Mouse (Mus musculus) midbrain, embryonic 10.5 days (tissue): ENCODE results near the gene Gm12169. TPM values are rescaled to one million over a fixed set of nuclear protein-coding genes. Genes with fewer than 3 reads are reported as not detected.
"Not testable (repeated sequence)": the region's sequence is repeated elsewhere in the genome, so short reads cannot be mapped to it uniquely, and the experiment has no call there.

Experiments used
- DNase-seq: peaks from one replicate; pipeline ENCODE4 v3.0.0-alpha.2; 2017; ENCODE audit warnings: low spot score
- H3K27ac ChIP-seq: fragments of 300-500 bp; sonication (generic); replicated peaks from 2 replicates; pipeline ENCODE4 v1.5.1; 2016; ENCODE audit warnings: mild to moderate bottlenecking
- H3K27me3 ChIP-seq: fragments of 300-500 bp; sonication (generic); 2 replicates; pipeline ENCODE4 v1.6.1; 2016; ENCODE audit warnings: low read depth, mild to moderate bottlenecking; ENCODE audit not compliant: poor library complexity, severe bottlenecking
- H3K36me3 ChIP-seq: fragments of 300-500 bp; sonication (generic); 2 replicates; pipeline ENCODE4 v1.6.1; 2016; ENCODE audit warnings: mild to moderate bottlenecking, moderate library complexity
- H3K4me1 ChIP-seq: fragments of 300-500 bp; sonication (generic); 2 replicates; pipeline ENCODE4 v1.6.1; 2016
- H3K4me3 ChIP-seq: fragments of 300-500 bp; sonication (generic); 2 replicates; pipeline ENCODE4 v1.5.1; 2016; ENCODE audit warnings: mild to moderate bottlenecking, moderate library complexity
- H3K9me3 ChIP-seq: fragments of 300-500 bp; sonication (generic); replicated peaks from 2 replicates; pipeline ENCODE4 v1.6.1; 2016; ENCODE audit warnings: mild to moderate bottlenecking
- WGBS: fragments of 180-500 bp; shearing (Covaris S2); methylation state at CpG from one replicate; pipeline ENCODE4 v1.1.7; 2016; 5-methylcytosine and 5-hydroxymethylcytosine counted together
- polyA plus RNA-seq: library from polyadenylated mRNA; unstranded; fragments of >200 nt; fragmentation: Nextera tagmentation; extraction: Ambion mirVana; gene quantifications from 2 replicates; pipeline ENCODE4 v1.2.1, GENCODE M21; 2016

Gene Gm12169
- not detected in 2 replicates for polyA plus RNA-seq

DNA sequence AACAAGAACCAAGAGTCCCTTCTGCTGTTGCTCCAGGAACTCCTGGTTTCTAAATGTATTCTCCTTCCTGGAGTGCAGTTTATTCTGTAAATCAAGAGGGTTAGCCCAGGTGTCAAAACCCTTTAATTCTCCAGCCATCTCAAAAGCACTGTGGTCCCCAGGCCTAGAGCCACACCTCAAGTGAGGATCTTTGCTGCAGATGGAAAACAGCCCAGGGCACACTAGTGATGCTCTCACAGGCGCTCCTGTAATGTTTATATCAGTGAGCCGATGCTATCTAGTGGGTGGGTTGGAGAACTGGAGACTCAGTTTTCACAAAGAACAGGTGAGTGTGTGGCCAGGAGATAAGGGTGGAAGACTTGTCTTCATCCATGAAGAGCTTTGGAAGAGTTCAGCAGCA is at the start of gene Gm12169:
TSS of gene Gm12169 (plus strand) at position 301 of the 400 bp plus-strand sequence.
- 95% methylated on average over 2 of the region's 2 CpGs for WGBS
- no peak within 1 kb of the TSS for H3K4me3 ChIP-seq
- no peaks in the 10 kb centered on the region for H3K36me3 ChIP-seq
- DNase-seq: no peak
- H3K27me3 ChIP-seq: no peaks in the 10 kb centered on the region
- no peak within 1 kb of the TSS for H3K27ac ChIP-seq
- H3K4me1 ChIP-seq: no peaks in the 10 kb centered on the region
- H3K9me3 ChIP-seq: no peaks in the 10 kb centered on the region

DNA sequence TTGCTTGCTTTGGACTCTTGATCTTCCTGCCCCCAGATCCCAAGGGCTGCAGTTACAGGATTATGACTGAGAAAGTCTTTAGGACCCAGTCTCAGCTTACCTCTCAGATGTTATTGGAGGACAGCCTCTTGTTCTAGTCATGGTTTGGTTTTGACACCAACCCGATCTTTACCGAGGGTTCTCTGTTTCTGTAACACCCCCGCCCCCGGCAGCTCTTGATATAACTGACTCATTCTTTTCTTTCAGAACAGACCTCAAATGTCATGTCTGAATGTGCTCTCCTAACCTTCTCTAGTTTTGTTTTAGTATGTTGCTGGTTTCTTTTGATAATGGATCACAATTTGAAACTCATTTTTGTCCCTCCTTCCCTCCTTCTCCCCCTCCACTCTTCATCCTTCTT is 49.8 kb upstream of the Gm12169 start:
- WGBS: 94% methylated on average over 4 of the region's 4 CpGs
- no peaks in the 10 kb centered on the region for H3K9me3 ChIP-seq
- no peak for DNase-seq
- no peaks in the 10 kb centered on the region for H3K36me3 ChIP-seq
- no peak overlapping the region for H3K4me3 ChIP-seq
- no peaks in the 10 kb centered on the region for H3K27me3 ChIP-seq
- H3K27ac ChIP-seq: no peak overlapping the region
- no peaks in the 10 kb centered on the region for H3K4me1 ChIP-seq

DNA sequence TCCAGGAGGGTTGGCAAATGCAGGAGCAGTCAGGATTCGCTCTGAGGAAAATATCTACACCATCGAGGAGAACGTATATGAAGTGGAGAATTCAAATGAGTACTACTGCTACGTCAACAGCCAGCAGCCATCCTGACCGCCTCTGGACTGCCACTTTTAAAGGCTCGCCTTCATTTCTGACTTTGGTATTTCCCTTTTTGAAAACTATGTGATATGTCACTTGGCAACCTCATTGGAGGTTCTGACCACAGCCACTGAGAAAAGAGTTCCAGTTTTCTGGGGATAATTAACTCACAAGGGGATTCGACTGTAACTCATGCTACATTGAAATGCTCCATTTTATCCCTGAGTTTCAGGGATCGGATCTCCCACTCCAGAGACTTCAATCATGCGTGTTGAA is 44.7 kb upstream of the Gm12169 start:
- Histone ChIP-seq H3K4me1 (no peaks in the 10 kb centered on the region), H3K4me3 (no peak overlapping the region), H3K27me3 (no peaks in the 10 kb centered on the region), H3K36me3 (no peaks in the 10 kb centered on the region), H3K9me3 (no peaks in the 10 kb centered on the region), H3K27ac (no peak overlapping the region)
- WGBS: 90% methylated on average over 9 of the region's 9 CpGs
- DNase-seq: no peak

DNA sequence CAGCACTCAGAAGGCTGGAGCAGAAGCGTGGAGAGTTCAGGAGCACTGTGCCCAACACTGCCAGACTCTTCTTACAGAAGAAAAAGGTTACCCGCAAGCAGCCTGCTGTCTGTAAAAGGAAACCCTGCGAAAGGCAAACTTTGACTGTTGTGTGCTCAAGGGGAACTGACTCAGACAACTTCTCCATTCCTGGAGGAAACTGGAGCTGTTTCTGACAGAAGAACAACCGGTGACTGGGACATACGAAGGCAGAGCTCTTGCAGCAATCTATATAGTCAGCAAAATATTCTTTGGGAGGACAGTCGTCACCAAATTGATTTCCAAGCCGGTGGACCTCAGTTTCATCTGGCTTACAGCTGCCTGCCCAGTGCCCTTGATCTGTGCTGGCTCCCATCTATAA is 43.5 kb upstream of the Gm12169 start:
- no peaks in the 10 kb centered on the region for H3K27me3 ChIP-seq
- no peak overlapping the region for H3K27ac ChIP-seq
- DNase-seq: no peak
- H3K36me3 ChIP-seq: no peaks in the 10 kb centered on the region
- H3K4me3 ChIP-seq: no peak overlapping the region
- 86% methylated on average over 7 of the region's 7 CpGs for WGBS
- H3K4me1 ChIP-seq: no peaks in the 10 kb centered on the region
- H3K9me3 ChIP-seq: no peaks in the 10 kb centered on the region

DNA sequence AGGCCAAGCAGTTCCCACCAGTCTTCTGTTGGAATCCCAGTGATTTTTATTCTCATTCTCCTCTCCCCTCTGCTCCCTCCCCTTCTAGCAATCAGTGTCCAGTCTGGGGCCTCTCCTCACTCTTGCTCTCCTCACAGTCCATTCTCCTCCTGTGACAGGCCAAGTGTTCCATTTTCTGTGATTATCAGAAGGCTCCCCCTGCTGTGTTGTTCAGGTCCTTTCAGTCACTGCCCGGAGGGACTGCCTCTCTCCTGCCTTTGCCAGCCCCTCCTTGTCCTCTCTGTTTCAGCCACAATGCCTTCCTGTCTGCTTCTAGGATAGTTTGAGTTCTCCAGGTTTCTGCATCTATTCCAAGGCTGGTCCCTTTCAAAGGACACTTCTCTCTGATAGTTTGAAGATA is 35.8 kb upstream of the Gm12169 start:
- H3K36me3 ChIP-seq: no peaks in the 10 kb centered on the region
- H3K9me3 ChIP-seq: no peaks in the 10 kb centered on the region
- H3K27me3 ChIP-seq: no peaks in the 10 kb centered on the region
- DNase-seq: no peak
- H3K27ac ChIP-seq: no peak overlapping the region
- WGBS: 36% methylated on average over 1 of the region's 1 CpGs
- H3K4me1 ChIP-seq: no peaks in the 10 kb centered on the region
- no peak overlapping the region for H3K4me3 ChIP-seq

DNA sequence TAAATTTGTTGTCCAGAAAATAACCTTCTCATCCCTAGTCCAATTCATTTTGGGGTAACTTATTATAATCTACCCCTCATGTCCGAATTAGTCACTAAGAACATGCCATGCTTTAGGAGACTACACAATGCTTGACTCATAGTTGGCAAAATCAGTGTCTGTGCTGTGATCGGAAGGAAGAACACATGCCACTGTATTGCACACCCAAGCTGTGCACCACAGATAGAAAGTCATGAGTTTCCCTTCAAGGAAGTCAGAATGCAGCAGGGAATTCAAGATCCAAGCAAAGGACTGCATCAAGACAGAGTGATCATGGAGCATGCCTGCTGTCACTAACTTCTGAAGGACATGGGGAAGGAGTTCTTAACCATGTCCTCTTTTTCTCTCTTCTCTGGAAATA is 35.4 kb upstream of the Gm12169 start:
- no peak for DNase-seq
- no peak overlapping the region for H3K4me3 ChIP-seq
- H3K9me3 ChIP-seq: no peaks in the 10 kb centered on the region
- H3K27me3 ChIP-seq: no peaks in the 10 kb centered on the region
- 88% methylated on average over 2 of the region's 2 CpGs for WGBS
- H3K27ac ChIP-seq: no peak overlapping the region
- no peaks in the 10 kb centered on the region for H3K4me1 ChIP-seq
- no peaks in the 10 kb centered on the region for H3K36me3 ChIP-seq

DNA sequence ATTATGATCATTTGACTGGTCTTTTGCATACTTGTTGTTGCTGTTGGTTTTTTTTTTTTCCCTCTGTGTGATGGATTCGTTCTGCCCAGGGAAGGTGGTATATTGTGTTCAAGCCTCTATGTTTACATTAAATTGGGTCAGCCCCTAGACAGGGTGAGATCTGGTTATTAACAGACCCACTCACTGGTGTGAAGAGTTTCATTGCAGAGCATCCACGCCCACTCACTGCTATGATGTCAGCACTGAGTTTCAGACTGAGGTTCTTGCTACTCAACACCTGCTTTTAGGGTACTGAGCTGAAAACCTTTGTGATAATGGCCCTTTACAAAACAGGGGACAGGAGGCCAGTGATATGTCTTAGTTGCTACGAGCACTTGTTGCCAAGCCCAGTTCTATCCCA is 16.9 kb upstream of the Gm12169 start:
- Histone ChIP-seq H3K4me3 (no peak overlapping the region), H3K9me3 (no peaks in the 10 kb centered on the region)

DNA sequence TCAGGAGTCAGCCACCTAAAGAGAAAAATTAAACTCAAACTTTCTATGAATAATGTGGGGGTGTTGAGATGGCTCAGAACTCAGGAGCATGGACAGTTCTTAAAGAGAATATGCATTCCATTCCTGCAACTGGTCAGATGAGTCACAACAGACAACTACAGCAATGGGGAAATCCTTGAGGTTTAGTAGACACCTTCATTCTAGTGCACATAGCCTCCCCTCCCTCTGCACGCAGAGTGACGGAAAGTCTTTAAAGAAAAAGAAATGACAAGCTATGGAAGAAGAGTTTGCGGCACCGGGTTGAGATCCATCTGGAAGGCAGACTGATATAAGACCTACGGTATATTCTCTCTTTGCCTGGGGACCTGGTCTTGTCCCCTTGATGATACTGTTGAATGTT is 14.1 kb upstream of the Gm12169 start:
- no peaks in the 10 kb centered on the region for H3K9me3 ChIP-seq
- DNase-seq: no peak
- no peak overlapping the region for H3K27ac ChIP-seq
- WGBS: 95% methylated on average over 5 of the region's 5 CpGs
- H3K27me3 ChIP-seq: no peaks in the 10 kb centered on the region
- H3K4me3 ChIP-seq: no peak overlapping the region
- H3K36me3 ChIP-seq: no peaks in the 10 kb centered on the region
- H3K4me1 ChIP-seq: no peaks in the 10 kb centered on the region

More for the DNA sequence above, 16.9 kb upstream of the Gm12169 start:
- Histone ChIP-seq H3K27ac (no peak overlapping the region), H3K36me3 (no peaks in the 10 kb centered on the region), H3K27me3 (no peaks in the 10 kb centered on the region), H3K4me1 (no peaks in the 10 kb centered on the region)
- no peak for DNase-seq
- WGBS: 79% methylated on average over 3 of the region's 3 CpGs

DNA sequence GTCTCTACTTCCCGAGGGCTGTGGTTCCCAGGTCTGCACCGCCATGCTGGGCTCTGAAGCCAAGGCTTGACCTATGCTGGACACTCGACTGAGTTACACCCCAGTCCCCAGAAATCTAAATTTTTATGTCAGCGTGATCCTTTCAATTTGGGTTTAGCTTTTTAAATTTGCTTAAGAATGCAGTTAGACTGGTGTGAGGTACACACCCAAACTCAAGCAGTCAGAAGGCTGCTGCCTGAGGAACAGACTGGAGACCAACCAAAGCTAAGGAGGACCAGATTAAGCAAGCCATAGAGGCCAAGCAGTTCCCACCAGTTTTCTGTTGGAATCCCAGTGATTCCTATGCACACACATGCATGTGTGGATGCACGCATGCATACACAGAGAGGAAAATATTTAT is 2.7 kb upstream of the Gm12169 start:
- DNase-seq, H3K9me3 ChIP-seq, H3K27ac ChIP-seq, H3K4me3 ChIP-seq, H3K4me1 ChIP-seq, H3K36me3 ChIP-seq, H3K27me3 ChIP-seq: not testable (repeated sequence)
- 86% methylated on average over 5 of the region's 5 CpGs for WGBS

DNA sequence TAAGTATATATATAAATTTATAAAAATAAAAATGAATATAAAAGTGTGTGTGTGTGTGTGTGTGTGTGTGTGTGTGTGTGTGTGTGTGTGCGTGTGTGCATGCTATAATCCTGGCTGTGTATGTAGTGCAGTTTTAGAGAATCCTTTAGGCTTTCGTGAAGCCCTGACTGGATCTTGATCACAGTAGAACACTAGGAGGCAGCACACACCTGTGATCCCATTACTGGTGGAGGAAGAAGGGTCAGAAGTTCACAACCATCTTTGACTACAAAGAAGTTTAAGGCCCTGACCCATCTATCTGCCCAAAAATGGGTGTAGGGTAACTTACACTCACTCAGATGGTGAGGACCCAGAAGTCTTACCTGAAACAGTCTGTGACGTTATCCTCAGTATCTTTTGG is 1.3 kb upstream of the Gm12169 start:
- Histone ChIP-seq H3K27ac (no peak overlapping the region), H3K9me3 (no peaks in the 10 kb centered on the region), H3K36me3 (no peaks in the 10 kb centered on the region), H3K4me3 (no peak overlapping the region), H3K27me3 (no peaks in the 10 kb centered on the region), H3K4me1 (no peaks in the 10 kb centered on the region)
- 70% methylated on average over 3 of the region's 3 CpGs for WGBS
- no peak for DNase-seq

DNA sequence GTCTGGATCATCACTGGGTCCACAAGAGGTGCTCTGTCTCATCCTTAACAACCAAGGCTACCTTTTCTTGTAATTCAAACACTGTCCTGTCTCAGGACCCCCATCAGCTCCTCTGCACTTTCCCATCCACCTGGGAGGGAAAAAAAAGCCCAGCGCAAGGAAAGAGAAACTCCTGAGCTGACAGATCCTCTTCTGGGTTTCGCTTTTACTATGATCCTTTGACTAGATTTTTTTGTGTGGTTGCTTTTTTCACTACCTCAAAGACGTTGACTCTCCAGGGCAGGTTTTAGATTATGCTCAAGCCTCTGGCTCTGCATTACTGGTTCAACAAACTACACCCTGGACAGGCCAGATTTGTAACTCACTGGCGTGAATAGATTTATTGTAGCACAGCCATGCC is 6.1 kb downstream of the Gm12169 start:
- Histone ChIP-seq H3K4me3 (no peak overlapping the region), H3K27ac (no peak overlapping the region), H3K27me3 (no peaks in the 10 kb centered on the region), H3K4me1 (no peaks in the 10 kb centered on the region), H3K36me3 (no peaks in the 10 kb centered on the region), H3K9me3 (no peaks in the 10 kb centered on the region)
- no peak for DNase-seq
- WGBS: 85% methylated on average over 4 of the region's 4 CpGs

DNA sequence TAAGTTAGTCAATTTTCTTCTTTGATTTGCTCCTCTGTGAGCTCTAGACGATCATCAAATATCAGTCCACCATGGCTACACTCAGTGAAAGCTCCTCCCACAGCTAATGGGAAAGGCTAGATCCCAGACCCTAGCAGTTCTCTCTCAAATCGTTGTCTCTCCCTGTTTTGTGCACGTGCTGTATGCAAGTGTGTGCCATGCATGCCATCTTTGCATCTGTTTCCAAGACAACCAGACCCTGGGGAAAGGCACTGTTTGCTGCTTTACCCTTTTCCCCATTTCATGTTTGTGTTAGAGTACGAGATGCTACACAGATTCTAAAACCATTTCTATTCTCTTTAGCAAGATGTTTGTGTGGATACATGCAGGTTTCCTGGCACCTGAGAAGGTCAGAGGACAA is 13.0 kb downstream of the Gm12169 start:
- no peaks in the 10 kb centered on the region for H3K9me3 ChIP-seq
- H3K36me3 ChIP-seq: no peaks in the 10 kb centered on the region
- no peak for DNase-seq
- WGBS: 85% methylated on average over 4 of the region's 4 CpGs
- H3K27me3 ChIP-seq: no peaks in the 10 kb centered on the region
- H3K27ac ChIP-seq: no peak overlapping the region
- no peaks in the 10 kb centered on the region for H3K4me1 ChIP-seq
- H3K4me3 ChIP-seq: no peak overlapping the region

DNA sequence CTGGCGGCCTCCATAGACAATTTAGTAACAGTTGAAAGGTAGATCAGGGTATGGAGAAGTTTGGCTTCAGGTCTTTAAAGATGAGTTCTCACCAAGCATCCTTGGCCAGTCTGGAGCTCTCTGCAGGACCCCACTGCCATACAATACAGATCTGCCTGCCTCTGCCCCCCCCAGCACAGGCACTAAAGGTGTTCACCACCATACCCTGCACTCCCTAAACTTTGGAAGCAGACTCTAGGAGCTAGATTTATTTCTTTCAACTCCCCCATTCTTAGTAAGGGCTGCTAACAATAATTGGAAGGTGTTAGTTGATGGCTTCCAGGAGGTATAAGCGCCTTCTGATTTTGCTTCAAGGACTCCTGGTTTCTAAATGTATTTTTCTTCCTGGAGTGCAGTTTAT is 19.5 kb downstream of the Gm12169 start:
- Histone ChIP-seq H3K27ac (no peak overlapping the region), H3K36me3 (no peaks in the 10 kb centered on the region), H3K4me1 (no peaks in the 10 kb centered on the region), H3K27me3 (no peaks in the 10 kb centered on the region), H3K9me3 (no peaks in the 10 kb centered on the region), H3K4me3 (no peak overlapping the region)
- DNase-seq: no peak
- 97% methylated on average over 2 of the region's 2 CpGs for WGBS

DNA sequence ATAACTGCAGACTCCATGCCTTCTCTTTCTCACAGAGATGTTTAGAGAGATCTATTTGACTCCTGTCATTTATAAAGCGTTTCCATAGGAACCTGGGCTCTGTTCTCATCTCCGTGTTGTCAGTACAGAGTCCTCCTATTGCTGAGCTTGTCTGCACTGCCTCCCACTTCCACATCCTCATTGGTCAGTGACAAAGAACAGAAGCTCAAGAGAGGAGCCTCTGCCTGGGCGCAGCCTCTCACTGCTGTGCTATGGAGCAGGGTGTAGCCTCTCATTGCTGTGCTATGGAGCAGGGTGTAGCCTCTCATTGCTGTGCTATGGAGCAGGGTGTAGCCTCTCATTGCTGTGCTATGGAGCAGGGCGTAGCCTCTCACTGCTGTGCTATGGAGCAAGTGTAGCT is 25.7 kb downstream of the Gm12169 start:
- Histone ChIP-seq H3K4me3 (no peak overlapping the region), H3K4me1 (no peaks in the 10 kb centered on the region), H3K36me3 (no peaks in the 10 kb centered on the region), H3K9me3 (no peaks in the 10 kb centered on the region), H3K27me3 (no peaks in the 10 kb centered on the region), H3K27ac (no peak overlapping the region)
- no peak for DNase-seq
- 79% methylated on average over 4 of the region's 4 CpGs for WGBS
